Mouse (Mus musculus) heart, embryonic 16.5 days (tissue): ENCODE results near the gene AI593442. TPM values are rescaled to one million over a fixed set of nuclear protein-coding genes. Genes with fewer than 3 reads are reported as not detected.

Experiments
- ATAC-seq: fragments of 200-750 bp; cut with Nextera tagmentation; replicated peaks from 2 replicates; pipeline ENCODE4 v1.8.0; 2017; ENCODE audit warnings: moderate number of reproducible peaks; ENCODE audit not compliant: insufficient read depth, low FRiP score; ENCODE audit errors: extremely low read depth
- H3K27ac ChIP-seq: fragments of 300-500 bp; sonication (generic); 2 replicates; pipeline ENCODE4 v1.5.1; 2014; ENCODE audit warnings: mild to moderate bottlenecking, low read length, control low read depth, moderate library complexity
- H3K27me3 ChIP-seq: fragments of 300-500 bp; sonication (generic); 2 replicates; pipeline ENCODE4 v1.6.1; 2014; ENCODE audit warnings: low read length, mixed read lengths; ENCODE audit not compliant: control insufficient read depth, insufficient read depth
- H3K36me3 ChIP-seq: fragments of 300-500 bp; sonication (generic); 2 replicates; pipeline ENCODE4 v1.6.1; 2014; ENCODE audit not compliant: control insufficient read depth, insufficient read depth
- H3K4me1 ChIP-seq: fragments of 300-500 bp; sonication (generic); 2 replicates; pipeline ENCODE4 v1.6.1; 2014; ENCODE audit warnings: low read length, mixed read lengths; ENCODE audit not compliant: control insufficient read depth, insufficient read depth
- H3K4me2 ChIP-seq: fragments of 300-500 bp; sonication (generic); 2 replicates; pipeline ENCODE4 v1.6.1; 2014; ENCODE audit warnings: low read depth, mild to moderate bottlenecking, control low read depth, low read length
- H3K4me3 ChIP-seq: fragments of 300-500 bp; sonication (generic); 2 replicates; pipeline ENCODE4 v1.5.1; 2014; ENCODE audit warnings: mild to moderate bottlenecking, control low read depth, low read length
- H3K9ac ChIP-seq: fragments of 300-500 bp; sonication (generic); 2 replicates; pipeline ENCODE4 v1.6.1; 2014; ENCODE audit warnings: low read length, control low read depth
- H3K9me3 ChIP-seq: fragments of 300-500 bp; sonication (generic); replicated peaks from 2 replicates; pipeline ENCODE4 v1.6.1; 2016; ENCODE audit warnings: low read length; ENCODE audit not compliant: control insufficient read depth
- WGBS: fragments of 180-500 bp; shearing (Covaris S2); extraction: QIAGEN DNeasy Blood & Tissue Kit; methylation state at CpG from one replicate; pipeline ENCODE4 v1.1.7; 2014; 5-methylcytosine and 5-hydroxymethylcytosine counted together
- polyA plus RNA-seq: library from polyadenylated mRNA; unstranded; fragments of >200 nt; fragmentation: Nextera tagmentation; extraction: Ambion mirVana; gene quantifications from 2 replicates; pipeline ENCODE4 v1.2.1, GENCODE M21; 2015

AI593442 gene
- 0.04 and 0.15 TPM in 2 replicates for polyA plus RNA-seq

GRCm38 (mm10) chr9:52679362-52679947 lies at the start of gene AI593442:
TSS of gene AI593442 (minus strand) at chr9:52679780.
- Histone ChIP-seq H3K9ac (no peak within 1 kb of the TSS), H3K9me3 (no peaks in the 10 kb centered on the region), H3K27me3 (peaks cover 54% of the 10 kb centered on the region), H3K36me3 (no peaks in the 10 kb centered on the region), H3K27ac (no peak within 1 kb of the TSS), H3K4me2 (peak within 1 kb of the TSS; percentile 64), H3K4me3 (peak within 1 kb of the TSS; percentile 45), H3K4me1 (no peaks in the 10 kb centered on the region)
- WGBS: 3% methylated on average over 17 of the region's 27 CpGs
- no peak for ATAC-seq

- Histone ChIP-seq H3K27ac (no peak overlapping the region), H3K4me3 (no peak overlapping the region), H3K4me2 (no peak overlapping the region), H3K4me1 (no peaks in the 10 kb centered on the region), H3K9me3 (no peaks in the 10 kb centered on the region), H3K36me3 (no peaks in the 10 kb centered on the region), H3K9ac (no peak overlapping the region), H3K27me3 (no peaks in the 10 kb centered on the region)
- WGBS: 71% methylated on average over 5 of the region's 5 CpGs
- ATAC-seq: no peak
Observed at GRCm38 (mm10) chr9:52728806-52729205, 49.2 kb upstream of the AI593442 start.

GRCm38 (mm10) chr9:52722626-52723025 lies 43.0 kb upstream of the AI593442 start:
- no peaks in the 10 kb centered on the region for H3K36me3 ChIP-seq
- 72% methylated on average over 1 of the region's 1 CpGs for WGBS
- ATAC-seq: no peak
- H3K27ac ChIP-seq: no peak overlapping the region
- no peak overlapping the region for H3K4me3 ChIP-seq
- H3K9ac ChIP-seq: no peak overlapping the region
- H3K4me2 ChIP-seq: no peak overlapping the region
- H3K27me3 ChIP-seq: no peaks in the 10 kb centered on the region
- H3K9me3 ChIP-seq: no peaks in the 10 kb centered on the region
- H3K4me1 ChIP-seq: no peaks in the 10 kb centered on the region

DNA sequence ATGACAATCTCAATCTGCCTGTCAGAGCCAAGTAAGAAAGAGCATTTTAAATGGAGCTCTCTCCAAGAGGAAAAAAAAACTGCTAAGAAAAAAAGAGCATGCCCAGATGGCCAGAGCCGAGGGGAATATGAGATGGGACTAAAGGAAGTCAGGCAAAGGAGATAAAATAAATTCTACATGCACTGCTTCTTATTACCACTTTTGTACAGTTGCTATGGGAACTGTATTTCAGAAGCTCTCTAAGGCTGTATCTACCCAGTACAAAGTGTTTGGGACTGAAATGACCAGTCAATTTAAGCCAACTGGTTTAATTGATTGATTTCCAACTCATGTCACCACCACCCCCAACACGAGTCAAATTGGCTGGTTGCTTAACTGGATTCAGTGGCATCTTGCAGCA lies 40.0 kb upstream of the AI593442 start:
- no peak overlapping the region for H3K9ac ChIP-seq
- WGBS: 58% methylated on average over 2 of the region's 2 CpGs
- no peak for ATAC-seq

GRCm38 (mm10) chr9:52680036-52680435 lies 456 bp upstream of the AI593442 start:
- ATAC-seq: no peak
- H3K4me1 ChIP-seq: no peaks in the 10 kb centered on the region
- no peak overlapping the region for H3K4me3 ChIP-seq
- H3K9me3 ChIP-seq: no peaks in the 10 kb centered on the region
- H3K27ac ChIP-seq: no peak overlapping the region
- WGBS: 60% methylated on average over 5 of the region's 5 CpGs
- H3K4me2 ChIP-seq: no peak overlapping the region
- H3K36me3 ChIP-seq: no peaks in the 10 kb centered on the region
- no peak overlapping the region for H3K9ac ChIP-seq
- H3K27me3 ChIP-seq: peaks cover 54% of the 10 kb centered on the region

More for the DNA sequence above, 40.0 kb upstream of the AI593442 start:
- Histone ChIP-seq H3K9me3 (no peaks in the 10 kb centered on the region), H3K27me3 (no peaks in the 10 kb centered on the region), H3K4me1 (no peaks in the 10 kb centered on the region), H3K4me3 (no peak overlapping the region), H3K4me2 (no peak overlapping the region), H3K36me3 (no peaks in the 10 kb centered on the region), H3K27ac (no peak overlapping the region)

DNA sequence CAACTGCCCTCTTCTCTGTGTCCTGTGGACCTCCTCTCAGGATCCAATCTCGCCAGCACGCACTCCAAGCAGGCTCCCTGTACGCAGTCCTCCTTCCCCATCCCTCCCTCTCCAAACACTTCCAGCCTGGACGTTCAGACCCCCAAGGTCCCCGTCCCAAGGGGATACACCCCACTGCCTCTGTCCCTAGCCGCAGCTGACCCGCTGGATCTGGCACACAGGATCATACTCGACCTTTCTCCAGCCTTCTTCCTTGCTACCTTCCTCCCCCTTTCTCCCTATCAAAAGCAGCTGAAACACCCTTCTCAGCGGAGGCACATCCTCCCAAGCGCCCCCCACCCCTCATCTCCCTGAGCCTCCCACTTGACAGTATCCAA lies 753 bp downstream of the AI593442 start:
- no peak for ATAC-seq
- Histone ChIP-seq H3K27ac (no peak overlapping the region), H3K36me3 (no peaks in the 10 kb centered on the region), H3K9ac (no peak overlapping the region), H3K4me1 (no peaks in the 10 kb centered on the region), H3K4me3 (peak overlapping the region; percentile 45), H3K4me2 (peak overlapping the region; percentile 64), H3K9me3 (no peaks in the 10 kb centered on the region), H3K27me3 (peaks cover 54% of the 10 kb centered on the region)
- WGBS: 2% methylated on average over 10 of the region's 10 CpGs

GRCm38 (mm10) chr9:52678179-52678838 lies 1.3 kb downstream of the AI593442 start:
- Histone ChIP-seq H3K9me3 (no peaks in the 10 kb centered on the region), H3K4me3 (peak overlapping the region; percentile 45), H3K27ac (no peak overlapping the region), H3K36me3 (no peaks in the 10 kb centered on the region), H3K4me1 (no peaks in the 10 kb centered on the region), H3K4me2 (peak overlapping the region; percentile 64), H3K9ac (no peak overlapping the region), H3K27me3 (peaks cover 54% of the 10 kb centered on the region)
- WGBS: 1% methylated on average over 28 of the region's 28 CpGs
- no peak for ATAC-seq

- Histone ChIP-seq H3K9ac (no peak overlapping the region), H3K36me3 (no peaks in the 10 kb centered on the region), H3K4me1 (no peaks in the 10 kb centered on the region), H3K4me3 (no peak overlapping the region), H3K27me3 (peaks cover 54% of the 10 kb centered on the region), H3K27ac (no peak overlapping the region), H3K4me2 (no peak overlapping the region), H3K9me3 (no peaks in the 10 kb centered on the region)
- WGBS: 16% methylated on average over 4 of the region's 4 CpGs
- ATAC-seq: no peak
Observed at GRCm38 (mm10) chr9:52676587-52676986, 3.0 kb downstream of the AI593442 start.

- 54% methylated on average over 3 of the region's 3 CpGs for WGBS
- ATAC-seq: no peak
Observed at GRCm38 (mm10) chr9:52675937-52676336, 3.6 kb downstream of the AI593442 start.

More at GRCm38 (mm10) chr9:52675937-52676336, 3.6 kb downstream of the AI593442 start:
- H3K27me3 ChIP-seq: peaks cover 48% of the 10 kb centered on the region
- H3K4me1 ChIP-seq: no peaks in the 10 kb centered on the region
- H3K9ac ChIP-seq: no peak overlapping the region
- no peak overlapping the region for H3K27ac ChIP-seq
- H3K9me3 ChIP-seq: no peaks in the 10 kb centered on the region
- no peak overlapping the region for H3K4me3 ChIP-seq
- H3K4me2 ChIP-seq: no peak overlapping the region
- H3K36me3 ChIP-seq: no peaks in the 10 kb centered on the region
